Mouse (Mus musculus) lung, embryonic 16.5 days (tissue): Measurements from ENCODE around the gene Repin1. TPM values are rescaled to one million over a fixed set of nuclear protein-coding genes. Genes with fewer than 3 reads are reported as not detected.

Experiments used
- ATAC-seq: fragments of 200-750 bp; cut with Nextera tagmentation; 2 replicates; pipeline ENCODE4 v1.8.0; 2017; ENCODE audit warnings: low read depth, mild to moderate bottlenecking, moderate library complexity
- H3K27ac ChIP-seq: fragments of 300-500 bp; sonication (generic); 2 replicates; pipeline ENCODE4 v1.5.1; 2014; ENCODE audit warnings: mild to moderate bottlenecking, control low read depth, low read length
- H3K27me3 ChIP-seq: fragments of 300-500 bp; sonication (generic); 2 replicates; pipeline ENCODE4 v1.6.1; 2014; ENCODE audit warnings: low read depth, low read length, mixed read lengths; ENCODE audit not compliant: control insufficient read depth, insufficient read depth
- H3K36me3 ChIP-seq: fragments of 300-500 bp; sonication (generic); 2 replicates; pipeline ENCODE4 v1.6.1; 2014; ENCODE audit warnings: low read length; ENCODE audit not compliant: control insufficient read depth, insufficient read depth
- H3K4me1 ChIP-seq: fragments of 300-500 bp; sonication (generic); replicated peaks from 2 replicates; pipeline ENCODE4 v1.6.1; 2014; ENCODE audit warnings: low read length, mixed read lengths; ENCODE audit not compliant: control insufficient read depth, insufficient read depth
- H3K4me2 ChIP-seq: fragments of 300-500 bp; sonication (generic); 2 replicates; pipeline ENCODE4 v1.6.1; 2014; ENCODE audit warnings: low read depth, low read length, control low read depth
- H3K4me3 ChIP-seq: fragments of 300-500 bp; sonication (generic); 2 replicates; pipeline ENCODE4 v1.5.1; 2014; ENCODE audit warnings: mild to moderate bottlenecking, low read length, control low read depth
- H3K9ac ChIP-seq: fragments of 300-500 bp; sonication (generic); 2 replicates; pipeline ENCODE4 v1.6.1; 2014; ENCODE audit warnings: low read length, control low read depth
- H3K9me3 ChIP-seq: fragments of 300-500 bp; sonication (generic); 2 replicates; pipeline ENCODE4 v1.6.1; 2016; ENCODE audit warnings: low read length; ENCODE audit not compliant: control insufficient read depth
- WGBS: fragments of 180-500 bp; shearing (Covaris S2); extraction: QIAGEN DNeasy Blood & Tissue Kit; methylation state at CpG from one replicate; pipeline ENCODE4 v1.1.7; 2014; 5-methylcytosine and 5-hydroxymethylcytosine counted together
- polyA plus RNA-seq: library from polyadenylated mRNA; unstranded; fragments of >200 nt; fragmentation: Nextera tagmentation; extraction: Ambion mirVana; gene quantifications from 2 replicates; pipeline ENCODE4 v1.2.1, GENCODE M21; 2015

Gene Repin1
- polyA plus RNA-seq, 1 experiment from 2014 or later = 32.3 TPM

DNA sequence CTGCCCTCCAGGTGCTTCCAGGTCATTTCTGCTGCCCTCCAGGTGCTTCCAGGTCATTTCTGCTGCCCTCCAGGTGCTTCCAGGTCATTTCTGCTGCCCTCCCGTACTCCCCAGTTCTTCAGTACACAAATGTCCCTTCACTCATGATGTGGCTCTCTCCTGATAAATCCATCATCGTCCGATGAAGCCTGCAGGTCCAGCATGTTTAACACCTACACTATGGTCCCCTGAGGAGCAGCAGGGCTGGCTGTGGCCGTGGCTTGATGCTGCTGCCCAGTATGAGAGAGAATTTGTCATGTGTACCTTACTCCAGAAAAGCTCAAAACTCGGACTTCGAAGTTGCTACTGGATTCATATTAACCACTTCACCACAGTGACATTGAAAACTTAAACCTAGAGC lies 47.7 kb downstream of the Repin1 start:
- Histone ChIP-seq H3K36me3 (no peaks in the 10 kb centered on the region), H3K4me3 (no peak overlapping the region), H3K9me3 (no peaks in the 10 kb centered on the region), H3K9ac (no peak overlapping the region), H3K4me2 (no peak overlapping the region), H3K27ac (no peak overlapping the region), H3K4me1 (no peaks in the 10 kb centered on the region), H3K27me3 (no peaks in the 10 kb centered on the region; the same call in 1 of the 2 replicates)
- 56% methylated on average over 6 of the region's 6 CpGs for whole genome bisulfite sequencing
- no peak for ATAC-seq

DNA sequence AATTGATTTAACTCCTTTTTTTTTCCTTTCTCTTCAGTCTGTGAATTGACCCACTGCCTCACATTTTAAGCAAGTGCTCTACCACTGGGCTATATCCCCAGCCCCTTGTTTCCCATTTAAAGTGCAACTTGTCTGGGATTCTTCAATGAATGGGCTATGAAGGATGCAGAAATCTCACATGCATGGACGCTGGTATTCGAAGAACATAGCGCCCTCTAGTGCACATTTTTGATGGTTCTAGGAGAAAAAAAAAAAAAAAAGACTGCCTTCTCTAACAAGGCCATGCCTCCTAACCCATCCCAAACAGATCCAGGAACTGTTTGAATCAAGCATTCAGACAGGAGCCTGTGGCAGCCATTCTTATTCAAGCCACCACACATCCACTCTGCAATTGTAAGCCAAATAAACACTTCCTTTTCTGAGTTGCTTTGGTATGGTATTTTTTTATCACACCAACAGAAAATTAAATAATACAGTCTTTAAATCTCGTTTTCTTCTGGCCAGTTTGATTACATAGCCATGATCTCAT lies 49.1 kb downstream of the Repin1 start:
- 18% methylated on average over 4 of the region's 4 CpGs for WGBS
- no peak overlapping the region for H3K4me3 ChIP-seq
- ATAC-seq = no peak

DNA sequence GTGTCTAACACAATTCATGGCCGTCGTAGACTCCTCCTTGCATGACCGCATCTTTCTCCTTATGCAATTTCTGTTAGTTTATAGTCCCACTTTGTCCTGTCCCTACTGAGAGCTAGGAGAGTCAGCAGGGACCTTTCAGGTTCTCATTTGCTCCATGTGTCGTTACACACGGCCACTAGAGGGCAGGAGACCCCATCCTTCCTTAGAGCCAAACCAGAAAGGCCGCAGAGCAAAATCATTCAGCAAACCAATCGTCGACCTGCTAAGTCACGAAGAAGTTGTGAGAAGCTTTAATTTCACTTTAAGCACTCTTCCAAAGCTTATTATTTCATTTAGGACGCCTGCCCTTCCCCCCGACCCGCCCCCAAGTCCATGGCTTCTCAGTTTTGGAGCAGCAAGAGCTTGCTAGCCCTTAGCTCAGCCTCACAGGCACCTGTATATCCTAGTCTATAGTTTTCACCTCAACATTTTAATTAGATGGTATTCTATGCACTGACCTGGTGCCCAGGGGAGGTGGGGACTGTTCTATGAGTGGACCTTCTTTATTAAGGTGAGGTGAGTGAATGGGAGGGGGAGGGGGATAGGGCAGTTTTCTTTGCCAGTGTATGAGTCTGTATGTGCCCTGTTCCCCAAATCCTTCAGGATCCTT lies 52.1 kb downstream of the Repin1 start:
- H3K36me3 ChIP-seq = no peaks in the 10 kb centered on the region
- H3K9me3 ChIP-seq = no peaks in the 10 kb centered on the region
- peak; percentile 40; the same call in 1 of the 2 replicates for ATAC-seq
- WGBS = 9% methylated on average over 12 of the region's 12 CpGs
- no peak overlapping the region for H3K4me2 ChIP-seq
- no peak overlapping the region for H3K27ac ChIP-seq
- no peaks in the 10 kb centered on the region for H3K4me1 ChIP-seq
- H3K27me3 ChIP-seq = no peaks in the 10 kb centered on the region; the same call in 1 of the 2 replicates
- no peak overlapping the region for H3K4me3 ChIP-seq
- H3K9ac ChIP-seq = no peak overlapping the region

More for the DNA sequence above, 49.1 kb downstream of the Repin1 start:
- Histone ChIP-seq H3K9ac (no peak overlapping the region), H3K4me2 (no peak overlapping the region), H3K36me3 (no peaks in the 10 kb centered on the region), H3K27me3 (no peaks in the 10 kb centered on the region; the same call in 1 of the 2 replicates), H3K9me3 (no peaks in the 10 kb centered on the region), H3K27ac (no peak overlapping the region), H3K4me1 (no peaks in the 10 kb centered on the region)

DNA sequence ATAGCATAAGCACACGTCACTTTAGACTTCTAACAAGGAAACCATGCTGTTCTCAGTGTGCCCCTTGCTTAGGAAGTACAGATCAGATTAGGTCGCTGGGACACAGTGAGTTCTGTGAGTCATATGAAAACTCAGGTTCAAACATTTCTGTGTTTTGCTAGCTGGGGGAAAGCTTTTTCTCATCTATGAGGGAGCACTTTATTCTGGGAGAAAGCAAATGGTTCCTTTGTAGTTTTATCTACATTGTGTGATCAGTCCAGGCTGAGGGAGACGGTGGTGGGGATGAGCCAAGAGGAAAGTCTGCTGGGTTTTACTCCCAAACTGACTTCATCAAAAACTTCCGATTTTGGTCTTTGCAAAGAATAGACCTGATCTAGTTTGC lies 52.6 kb downstream of the Repin1 start:
- Histone ChIP-seq H3K4me1 (no peaks in the 10 kb centered on the region), H3K36me3 (no peaks in the 10 kb centered on the region), H3K9ac (no peak overlapping the region), H3K27me3 (no peaks in the 10 kb centered on the region; the same call in 1 of the 2 replicates), H3K4me2 (no peak overlapping the region), H3K9me3 (no peaks in the 10 kb centered on the region), H3K4me3 (no peak overlapping the region), H3K27ac (no peak overlapping the region)
- ATAC-seq = no peak
- WGBS = 77% methylated on average over 4 of the region's 4 CpGs

DNA sequence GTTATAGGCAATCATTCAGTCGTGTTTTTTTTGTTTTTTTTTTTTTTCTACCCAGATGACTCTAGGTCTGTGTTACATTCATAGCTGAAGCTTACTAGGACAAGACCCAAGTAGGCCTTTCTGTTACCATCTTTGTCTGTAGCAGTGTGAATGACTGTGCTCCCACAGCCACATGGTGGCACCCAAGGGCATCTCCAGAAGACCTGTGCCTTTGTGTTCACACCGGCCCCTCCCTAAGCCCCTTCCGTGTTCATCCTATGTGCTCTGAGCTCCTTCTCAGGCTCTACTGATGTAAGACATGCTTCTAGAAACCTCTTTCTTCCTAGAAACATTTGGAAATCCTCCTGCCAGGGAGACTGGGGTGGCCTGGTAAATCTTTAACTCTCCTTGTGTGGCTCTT lies 53.3 kb downstream of the Repin1 start, which contains the start of gene Gimap8:
Gimap8 (plus strand) TSS at position 240 of the 400 bp plus-strand sequence.
- H3K36me3 ChIP-seq = no peaks in the 10 kb centered on the region
- no peaks in the 10 kb centered on the region; the same call in 1 of the 2 replicates for H3K27me3 ChIP-seq
- no peak within 1 kb of the TSS for H3K27ac ChIP-seq
- peak within 1 kb of the TSS; percentile 31 for H3K4me2 ChIP-seq
- ATAC-seq = peak; percentile 73; the same call in 1 of the 2 replicates
- H3K9me3 ChIP-seq = no peaks in the 10 kb centered on the region
- H3K4me1 ChIP-seq = no peaks in the 10 kb centered on the region
- H3K4me3 ChIP-seq = peak within 1 kb of the TSS; percentile 25
- 35% methylated on average over 3 of the region's 3 CpGs for WGBS
- H3K9ac ChIP-seq = 0 out of 2 replicates have a peak within 1 kb of the TSS, but pooled peaks have one; percentile 16

- Histone ChIP-seq H3K4me2 (peak overlapping the region; percentile 31), H3K9ac (0 out of 2 replicates have a peak overlapping the region, but pooled peaks have one; percentile 16), H3K9me3 (no peaks in the 10 kb centered on the region), H3K27me3 (no peaks in the 10 kb centered on the region; the same call in 1 of the 2 replicates), H3K36me3 (no peaks in the 10 kb centered on the region), H3K4me3 (peak overlapping the region; percentile 12), H3K27ac (no peak overlapping the region), H3K4me1 (no peaks in the 10 kb centered on the region)
- ATAC-seq = no peak; the same call in 1 of the 2 replicates
- 62% methylated on average over 2 of the region's 2 CpGs for WGBS
Measured at GRCm38 (mm10) chr6:48647611-48648010, 53.9 kb downstream of the Repin1 start.

Other genes with a start within 250 kb of the Repin1 start
- gene Krba1, start 198.3 kb upstream of the Repin1 start, polyA plus RNA-seq = 20.4 and 20.7 TPM in 2 replicates
- gene Zfp467, start 148.1 kb upstream of the Repin1 start, polyA plus RNA-seq = 21.0 and 22.6 TPM in 2 replicates
- gene Sspo, start 145.7 kb upstream of the Repin1 start, polyA plus RNA-seq = 0.14 and 0.36 TPM in 2 replicates
- gene Atp6v0e2, start 56.3 kb upstream of the Repin1 start, polyA plus RNA-seq = 9.7 and 11.8 TPM in 2 replicates
- gene Lrrc61, start 39.1 kb upstream of the Repin1 start, polyA plus RNA-seq = 5.8 and 8.8 TPM in 2 replicates
- 101 and 114 TPM in 2 replicates for gene Rarres2, start 21.1 kb upstream of the Repin1 start, polyA plus RNA-seq
- gene Gm45021, start 4.3 kb upstream of the Repin1 start, polyA plus RNA-seq = not detected in 2 replicates
- not detected in 2 replicates for gene Gm44965, start 58 bp downstream of the Repin1 start, polyA plus RNA-seq
- 6.2 and 7.4 TPM in 2 replicates for gene Zfp775, start 8.2 kb downstream of the Repin1 start, polyA plus RNA-seq
- 0.41 and 0.57 TPM in 2 replicates for gene AI854703, start 32.9 kb downstream of the Repin1 start, polyA plus RNA-seq
- gene Gimap8, start 53.4 kb downstream of the Repin1 start, polyA plus RNA-seq = 5.9 and 6.1 TPM in 2 replicates
- 14.2 and 14.6 TPM in 2 replicates for gene Gimap9, start 82.2 kb downstream of the Repin1 start, polyA plus RNA-seq
- gene Gimap4, start 90.7 kb downstream of the Repin1 start, polyA plus RNA-seq = 53.8 and 58.5 TPM in 2 replicates
- gene Gimap6, start 114.3 kb downstream of the Repin1 start, polyA plus RNA-seq = 50.6 and 54.7 TPM in 2 replicates
- 3.6 and 4.6 TPM in 2 replicates for gene Gm28053, start 124.7 kb downstream of the Repin1 start, polyA plus RNA-seq
- not detected in 2 replicates for gene Gimap7, start 124.7 kb downstream of the Repin1 start, polyA plus RNA-seq
- gene Gimap1, start 145.2 kb downstream of the Repin1 start, polyA plus RNA-seq = 46.7 and 51.1 TPM in 2 replicates
- 22.3 and 22.4 TPM in 2 replicates for gene Gimap5, start 152.3 kb downstream of the Repin1 start, polyA plus RNA-seq
- gene Gimap3, start 177.0 kb downstream of the Repin1 start, polyA plus RNA-seq = 0.08 and 0.10 TPM in 2 replicates
- gene Tmem176a, start 247.0 kb downstream of the Repin1 start, polyA plus RNA-seq = 242 and 258 TPM in 2 replicates
- gene Tmem176b, start 247.6 kb downstream of the Repin1 start, polyA plus RNA-seq = 450 and 479 TPM in 2 replicates